Mouse (Mus musculus): ENCODE measurements around the gene Olfr1054.
"Not testable (repeated sequence)": the region's sequence is repeated elsewhere in the genome, so short reads cannot be mapped to it uniquely, and the experiment has no call there.

Olfr1054 gene

GRCm38 (mm10) chr2:86335333-86335732 lies at the start of gene Olfr1054:
Gene Olfr1054 (minus strand): TSS chr2:86335433.
- DNase-seq (ENCODE audit: low spot score), result no peak

GRCm38 (mm10) chr2:86378293-86378692 lies 43.1 kb upstream of the Olfr1054 start, which contains the start of gene Olfr1057:
Gene Olfr1057 (minus strand): TSS chr2:86378393.
- DNase-seq (ENCODE audit: low spot score), result no peak

- DNase-seq (ENCODE audit: low spot score), result not testable (repeated sequence)
Measured at GRCm38 (mm10) chr2:86366342-86366741, 31.1 kb upstream of the Olfr1054 start.

- DNase-seq (ENCODE audit: low spot score), result no peak
Measured at GRCm38 (mm10) chr2:86362369-86362768, 27.1 kb upstream of the Olfr1054 start, which contains the start of gene Olfr1056. Gene Olfr1056 (minus strand): TSS chr2:86362469.

GRCm38 (mm10) chr2:86351751-86352150 lies 16.5 kb upstream of the Olfr1054 start:
- not testable (repeated sequence) for DNase-seq (ENCODE audit: low spot score)

GRCm38 (mm10) chr2:86350184-86350583 lies 15.0 kb upstream of the Olfr1054 start, which contains the start of gene Olfr1055:
Gene Olfr1055 (minus strand): TSS chr2:86350284.
- no peak for DNase-seq (ENCODE audit: low spot score)

- no peak for DNase-seq (ENCODE audit: low spot score)
Measured at GRCm38 (mm10) chr2:86315184-86315583, 20.0 kb downstream of the Olfr1054 start, which contains the start of gene Olfr1053. Gene Olfr1053 (minus strand): TSS chr2:86315284.

- DNase-seq (ENCODE audit: low spot score), result no peak
Measured at GRCm38 (mm10) chr2:86292155-86292554, 43.1 kb downstream of the Olfr1054 start, which contains the start of gene Olfr1052. Gene Olfr1052 (plus strand): TSS chr2:86292455.

Measured in ovary, postnatal 10 days (tissue).